Mouse (Mus musculus): ENCODE results near the gene Erc1. TPM values are rescaled to one million over a fixed set of nuclear protein-coding genes. Genes with fewer than 3 reads are reported as not detected.

The Erc1 gene
- total RNA-seq, 1 experiment from 2014 or later, result 13.9 TPM

GRCm38 (mm10) chr6:119813055-119813454 lies 34.9 kb downstream of the Erc1 start:
- ATAC-seq (replicated peaks; ENCODE audit: low read depth, poor library complexity, severe bottlenecking), result peak; percentile 88

DNA sequence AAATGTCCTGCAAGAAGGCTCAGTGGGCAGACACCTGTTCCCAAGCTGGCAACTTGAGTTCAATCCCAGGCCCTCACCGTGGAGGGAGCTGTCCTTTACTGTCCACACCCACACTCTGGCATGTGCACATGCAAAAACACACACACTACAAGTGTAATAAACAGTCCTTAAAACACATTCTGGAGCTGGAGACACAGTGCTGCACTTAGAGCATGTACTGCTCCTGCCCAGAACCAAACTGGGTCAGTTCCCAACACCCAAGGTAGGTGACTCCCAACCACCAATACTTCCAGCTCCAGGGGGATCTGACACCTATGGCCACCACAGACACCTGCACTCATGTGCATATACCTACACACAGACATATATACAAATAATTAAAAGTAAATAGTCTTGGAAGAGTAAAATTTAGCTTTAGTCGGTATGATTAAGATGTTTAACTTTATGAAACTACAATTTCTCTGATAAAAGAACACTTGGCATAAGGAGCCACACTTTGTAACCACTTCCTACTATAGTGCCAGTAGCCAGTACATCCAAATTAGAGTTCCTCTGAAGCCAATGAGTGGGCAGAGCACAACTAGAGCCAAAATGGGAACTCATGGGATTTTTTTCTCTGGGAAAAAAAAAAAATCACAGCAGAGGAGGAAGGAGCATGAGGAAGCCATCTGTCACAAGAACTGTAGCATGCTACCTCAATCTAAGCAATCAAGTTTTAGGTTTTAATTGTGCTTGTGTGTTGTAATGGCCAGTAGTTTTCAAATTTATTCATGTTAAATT lies 39.1 kb downstream of the Erc1 start:
- ATAC-seq (replicated peaks; ENCODE audit: low read depth, poor library complexity, severe bottlenecking), result no peak

- ATAC-seq (replicated peaks; ENCODE audit: low read depth, poor library complexity, severe bottlenecking), result no peak
These were observed 44.7 kb downstream of the Erc1 start for GRCm38 (mm10) chr6:119803239-119803638.

DNA sequence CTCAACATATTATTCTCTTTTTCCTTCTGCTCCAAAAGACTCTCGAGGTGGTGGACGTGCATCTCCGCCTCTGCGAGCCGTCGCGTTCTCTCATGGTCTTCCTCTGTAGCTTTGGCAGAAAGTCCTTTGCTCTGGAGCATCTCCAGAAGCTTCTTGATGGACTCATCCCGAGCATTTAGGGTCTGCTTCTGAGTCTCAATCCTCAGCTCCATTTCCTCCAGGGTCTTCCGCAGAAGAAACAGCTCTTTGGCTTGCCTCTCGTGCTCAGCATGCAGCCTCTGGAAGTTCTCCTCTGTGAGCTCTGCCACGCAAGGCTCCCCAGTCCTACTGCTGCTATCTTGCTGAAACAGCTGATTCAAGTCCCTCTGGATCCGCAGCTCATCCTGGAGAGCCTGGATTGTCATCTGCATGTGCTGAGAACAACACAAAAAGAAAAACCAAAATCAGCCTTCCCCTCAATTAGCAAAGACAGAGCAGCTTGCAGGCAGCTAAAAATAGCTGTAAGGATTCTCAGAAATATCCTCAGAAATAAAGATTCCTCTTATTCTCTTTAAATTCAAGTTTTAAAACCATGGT lies 51.0 kb downstream of the Erc1 start:
- ATAC-seq (replicated peaks; ENCODE audit: low read depth, poor library complexity, severe bottlenecking), result no peak

GRCm38 (mm10) chr6:119796291-119796690 lies 51.7 kb downstream of the Erc1 start:
- no peak for ATAC-seq (replicated peaks; ENCODE audit: low read depth, poor library complexity, severe bottlenecking)

GRCm38 (mm10) chr6:119792562-119792961 lies 55.4 kb downstream of the Erc1 start:
- peak; percentile 86 for ATAC-seq (replicated peaks; ENCODE audit: low read depth, poor library complexity, severe bottlenecking)

DNA sequence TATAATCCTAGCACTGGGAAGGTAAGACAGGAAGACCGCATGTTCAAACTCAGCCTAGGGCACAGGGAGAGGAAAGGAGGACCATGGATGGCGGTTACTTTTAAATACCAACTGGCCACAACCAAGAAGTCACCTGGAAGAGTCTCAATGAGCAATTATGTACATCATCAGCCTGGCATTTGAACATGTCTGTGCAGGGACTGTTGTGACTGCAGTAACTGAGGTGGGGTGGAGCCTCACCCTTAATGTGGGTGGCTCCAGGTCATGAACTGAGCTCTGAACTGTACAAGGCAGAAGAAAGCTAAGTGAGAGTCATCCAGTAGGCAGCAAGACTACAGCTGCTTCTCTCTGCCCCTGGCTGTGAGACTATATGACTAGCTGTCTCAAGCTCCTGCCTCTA lies 65.6 kb downstream of the Erc1 start:
- no peak for ATAC-seq (replicated peaks; ENCODE audit: low read depth, poor library complexity, severe bottlenecking)

GRCm38 (mm10) chr6:119781109-119781508 lies 66.9 kb downstream of the Erc1 start:
- no peak for ATAC-seq (replicated peaks; ENCODE audit: low read depth, poor library complexity, severe bottlenecking)

- ATAC-seq (replicated peaks; ENCODE audit: low read depth, poor library complexity, severe bottlenecking), result no peak
These were observed 79.2 kb downstream of the Erc1 start for GRCm38 (mm10) chr6:119768778-119769177.

- no peak for ATAC-seq (replicated peaks; ENCODE audit: low read depth, poor library complexity, severe bottlenecking)
These were observed 83.6 kb downstream of the Erc1 start for GRCm38 (mm10) chr6:119764355-119764754.

GRCm38 (mm10) chr6:119759866-119760265 lies 88.1 kb downstream of the Erc1 start:
- no peak for ATAC-seq (replicated peaks; ENCODE audit: low read depth, poor library complexity, severe bottlenecking)

GRCm38 (mm10) chr6:119758490-119758889 lies 89.5 kb downstream of the Erc1 start:
- ATAC-seq (replicated peaks; ENCODE audit: low read depth, poor library complexity, severe bottlenecking), result no peak

- ATAC-seq (replicated peaks; ENCODE audit: low read depth, poor library complexity, severe bottlenecking), result no peak
These were observed 90.2 kb downstream of the Erc1 start for GRCm38 (mm10) chr6:119757796-119758195.

GRCm38 (mm10) chr6:119755866-119756265 lies 92.1 kb downstream of the Erc1 start:
- no peak for ATAC-seq (replicated peaks; ENCODE audit: low read depth, poor library complexity, severe bottlenecking)

GRCm38 (mm10) chr6:119749093-119749635 lies 98.8 kb downstream of the Erc1 start:
- no peak for ATAC-seq (replicated peaks; ENCODE audit: low read depth, poor library complexity, severe bottlenecking)

DNA sequence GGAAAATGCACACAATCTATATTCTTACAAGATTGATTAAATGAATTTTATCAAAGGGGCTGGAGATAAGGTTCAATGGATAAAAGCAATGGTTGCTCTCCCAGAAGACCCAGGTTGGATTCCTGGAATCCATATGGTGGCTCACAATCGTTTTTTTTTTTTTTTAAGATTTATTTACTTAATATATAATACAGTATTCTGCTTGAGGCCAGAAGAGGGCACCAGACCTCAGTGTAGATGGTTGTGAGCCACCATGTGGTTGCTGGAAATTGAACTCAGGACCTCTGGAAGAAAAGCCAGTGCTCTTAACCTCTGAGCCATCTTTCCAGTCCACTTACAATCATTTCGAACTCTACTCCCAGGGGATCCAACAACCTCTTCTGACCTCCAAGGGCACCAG lies 106.1 kb downstream of the Erc1 start:
- ATAC-seq (replicated peaks; ENCODE audit: low read depth, poor library complexity, severe bottlenecking), result no peak

DNA sequence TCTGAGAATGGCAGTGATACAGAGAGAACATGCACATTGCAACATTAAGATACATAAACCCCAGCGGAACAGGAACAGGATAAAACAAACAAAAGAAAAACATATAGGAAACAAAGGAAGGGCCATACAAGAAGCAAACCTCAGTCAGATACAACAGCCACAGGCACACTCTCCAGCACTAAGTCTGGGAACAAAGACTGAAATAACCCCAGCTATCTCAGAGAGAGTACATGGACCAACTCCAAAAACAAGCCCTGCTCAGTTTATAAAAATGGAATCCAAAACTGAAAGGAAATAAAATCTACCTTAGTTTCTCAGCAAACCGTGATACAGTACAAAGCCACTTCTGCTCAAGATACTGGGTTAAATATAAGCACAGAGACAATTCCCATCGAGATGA lies 107.4 kb downstream of the Erc1 start:
- no peak for ATAC-seq (replicated peaks; ENCODE audit: low read depth, poor library complexity, severe bottlenecking)

DNA sequence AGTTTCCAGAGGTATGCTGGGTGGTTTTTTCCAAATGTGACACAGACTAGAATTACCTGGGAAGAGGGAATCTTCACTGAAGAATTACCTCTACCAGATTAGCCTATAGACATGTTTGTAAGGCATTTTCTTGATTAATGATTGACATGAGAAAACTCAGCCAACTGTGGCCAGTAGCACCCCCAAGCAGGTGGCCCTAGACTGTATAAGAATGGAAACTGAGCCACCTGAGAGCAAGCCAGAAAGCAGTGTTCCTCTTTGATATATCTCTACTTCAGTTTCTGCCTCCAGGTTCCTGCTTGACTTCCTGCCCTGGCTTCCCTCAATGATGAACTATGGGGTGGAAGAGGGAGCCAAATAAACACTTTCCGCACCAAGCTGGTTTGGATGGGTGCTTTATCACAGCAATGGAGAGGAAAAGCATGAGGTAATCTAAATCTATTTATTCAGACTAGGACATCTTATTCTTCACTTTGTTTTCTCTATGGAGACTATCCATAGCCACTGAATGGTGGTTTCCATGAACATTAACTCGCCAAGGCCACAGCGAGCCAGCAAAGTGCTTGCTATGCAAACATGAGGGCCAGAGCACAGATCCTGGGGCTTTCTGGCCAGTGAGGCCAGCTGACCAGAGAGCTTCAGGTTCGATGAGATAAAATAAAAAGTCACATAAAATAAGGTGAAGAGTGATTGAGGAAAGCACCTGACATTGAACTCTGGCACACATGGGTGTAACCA lies 109.2 kb downstream of the Erc1 start:
- no peak for ATAC-seq (replicated peaks; ENCODE audit: low read depth, poor library complexity, severe bottlenecking)

DNA sequence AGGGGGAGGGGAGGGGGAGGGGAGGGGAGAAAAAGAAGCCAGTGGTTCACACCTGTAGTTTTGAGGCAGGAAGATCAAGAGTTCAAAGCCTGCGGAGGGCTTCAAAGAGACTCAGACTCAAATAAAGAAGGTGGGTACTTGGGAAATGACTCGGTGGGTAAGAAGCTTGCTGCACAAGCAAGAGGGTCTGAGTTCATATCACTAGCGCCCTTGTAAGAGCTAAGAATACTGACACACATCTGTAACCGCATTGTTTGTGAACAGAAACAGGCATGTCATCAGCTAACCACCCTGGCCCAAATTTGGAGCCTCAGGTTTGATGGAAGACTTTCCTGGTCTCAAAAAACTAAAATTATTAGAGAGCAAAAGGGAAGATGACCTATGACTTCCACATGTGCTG lies 110.3 kb downstream of the Erc1 start:
- no peak for ATAC-seq (replicated peaks; ENCODE audit: low read depth, poor library complexity, severe bottlenecking)

DNA sequence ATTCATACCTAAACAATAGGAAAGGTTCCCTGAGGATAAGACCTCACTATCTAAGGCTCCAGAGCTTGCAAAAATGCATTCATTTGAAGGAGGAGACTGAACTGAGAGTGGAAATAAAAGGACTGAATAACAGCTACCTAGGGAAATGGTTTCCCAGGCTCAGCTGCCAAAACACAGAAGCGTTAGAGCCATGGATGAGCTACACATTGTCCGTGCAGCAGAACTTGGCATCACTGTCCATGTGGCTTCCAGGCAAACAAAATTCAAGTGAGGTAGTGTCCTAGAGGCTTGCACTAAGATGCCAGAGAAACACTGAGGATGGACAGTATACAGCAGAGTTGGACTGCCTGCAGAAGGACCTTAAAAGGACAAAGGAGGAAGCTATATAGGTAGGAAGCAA lies 112.0 kb downstream of the Erc1 start:
- ATAC-seq (replicated peaks; ENCODE audit: low read depth, poor library complexity, severe bottlenecking), result no peak

DNA sequence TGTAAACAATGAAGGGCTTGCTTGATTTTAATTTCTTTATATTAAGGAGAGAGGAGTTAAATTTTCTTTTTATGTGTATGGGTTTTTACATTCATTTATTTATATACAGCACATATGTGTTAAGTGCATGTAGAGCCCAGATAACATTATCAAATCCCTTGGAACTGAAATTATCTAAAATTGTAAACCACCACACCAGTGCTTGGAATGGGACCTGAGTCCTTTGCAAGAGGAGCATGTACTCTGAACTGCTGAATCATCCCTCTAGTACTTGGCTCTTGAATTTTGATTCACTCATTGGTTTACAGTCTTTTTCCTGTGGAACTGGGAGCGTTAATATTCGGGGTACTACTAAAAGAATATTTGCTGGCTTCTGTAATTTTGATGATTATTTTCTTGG lies 116.8 kb downstream of the Erc1 start:
- no peak for ATAC-seq (replicated peaks; ENCODE audit: low read depth, poor library complexity, severe bottlenecking)

All from common myeloid progenitor, adult 5-6 weeks (primary cell).